Mouse (Mus musculus) lung, postnatal 0 days (tissue): ENCODE data around the gene Gna14.

Source experiments
- CTCF ChIP-seq: IDR thresholded peaks from 2 replicates; pipeline ENCODE4 v1.5.1; 2016; ENCODE audit warnings: antibody characterized with exemption, mild to moderate bottlenecking
- EP300 ChIP-seq: IDR thresholded peaks from 2 replicates; pipeline ENCODE4 v1.6.1; 2016; ENCODE audit warnings: antibody characterized with exemption, mild to moderate bottlenecking, control low read depth

- TF ChIP-seq CTCF = no peak
- TF ChIP-seq EP300 = no peak
Measured at GRCm38 (mm10) chr19:16439278-16439677, 3.7 kb downstream of the Gna14 start.
